Mouse (Mus musculus) urinary bladder, postnatal 0 days (tissue): ENCODE data around the gene Olfr554. TPM values are rescaled to one million over a fixed set of nuclear protein-coding genes. Genes with fewer than 3 reads are reported as not detected.

Experiments
- polyA plus RNA-seq: library from polyadenylated mRNA; unstranded; fragments of >200 nt; fragmentation: Nextera tagmentation; extraction: Ambion mirVana; gene quantifications from 2 replicates; pipeline ENCODE4 v1.2.1, GENCODE M21; 2015

The Olfr554 gene
- polyA plus RNA-seq = not detected in 2 replicates

GRCm38 (mm10) chr7:102638132-102638531 lies at the start of gene Olfr554:
TSS of gene Olfr554 (plus strand) at chr7:102638432.

GRCm38 (mm10) chr7:102591786-102592185 lies 46.4 kb upstream of the Olfr554 start, which contains the start of gene Olfr551:
TSS of gene Olfr551 (minus strand) at chr7:102591886.

GRCm38 (mm10) chr7:102597378-102598031 lies 40.7 kb upstream of the Olfr554 start, which contains the start of gene Olfr552:
TSS of gene Olfr552 (plus strand) at chr7:102597770.

GRCm38 (mm10) chr7:102618118-102618517 lies 20.1 kb upstream of the Olfr554 start, which contains the start of gene Olfr553:
TSS of gene Olfr553 (minus strand) at chr7:102618218.

GRCm38 (mm10) chr7:102658523-102658922 lies 20.3 kb downstream of the Olfr554 start, which contains the start of gene Olfr555:
TSS of gene Olfr555 (plus strand) at chr7:102658823.

GRCm38 (mm10) chr7:102664599-102664998 lies 26.4 kb downstream of the Olfr554 start, which contains the start of gene Olfr556:
TSS of gene Olfr556 (plus strand) at chr7:102664899.

GRCm38 (mm10) chr7:102686944-102687501 lies 48.8 kb downstream of the Olfr554 start, which contains the start of gene Trim68:
TSS of gene Trim68 (minus strand) at chr7:102687327.

Other genes with a start within 250 kb of the Olfr554 start
- gene Rrm1, start 196.7 kb upstream of the Olfr554 start, polyA plus RNA-seq = 45.5 and 58.6 TPM in 2 replicates
- gene Olfr543, start 156.8 kb upstream of the Olfr554 start, polyA plus RNA-seq = 0.15 and 0.28 TPM in 2 replicates
- gene Olfr544, start 150.1 kb upstream of the Olfr554 start, polyA plus RNA-seq = 0.05 TPM in 2 replicates
- gene Olfr545, start 138.9 kb upstream of the Olfr554 start, polyA plus RNA-seq = not detected in 2 replicates
- gene Olfr547, start 103.7 kb upstream of the Olfr554 start, polyA plus RNA-seq = not detected in 2 replicates
- not detected in 2 replicates for gene Olfr548-ps1, start 97.5 kb upstream of the Olfr554 start, polyA plus RNA-seq
- gene Olfr549, start 88.6 kb upstream of the Olfr554 start, polyA plus RNA-seq = not detected in 2 replicates
- gene Trim21, start 72.9 kb upstream of the Olfr554 start, polyA plus RNA-seq = 0.45 and 0.80 TPM in 2 replicates
- not detected in 2 replicates for gene Olfr550, start 67.0 kb upstream of the Olfr554 start, polyA plus RNA-seq
- gene Olfr551, start 46.5 kb upstream of the Olfr554 start, polyA plus RNA-seq = not detected in 2 replicates
- gene Olfr552, start 40.7 kb upstream of the Olfr554 start, polyA plus RNA-seq = not detected in 2 replicates
- gene Olfr553, start 20.2 kb upstream of the Olfr554 start, polyA plus RNA-seq = not detected in 2 replicates
- not detected in 2 replicates for gene Olfr555, start 20.4 kb downstream of the Olfr554 start, polyA plus RNA-seq
- not detected in 2 replicates for gene Olfr556, start 26.5 kb downstream of the Olfr554 start, polyA plus RNA-seq
- gene Trim68, start 48.9 kb downstream of the Olfr554 start, polyA plus RNA-seq = 17.6 and 21.1 TPM in 2 replicates
- not detected in 2 replicates for gene Olfr557, start 57.5 kb downstream of the Olfr554 start, polyA plus RNA-seq
- gene Olfr558, start 63.8 kb downstream of the Olfr554 start, polyA plus RNA-seq = 0.28 and 0.49 TPM in 2 replicates
- not detected in 2 replicates for gene Olfr33, start 80.6 kb downstream of the Olfr554 start, polyA plus RNA-seq
- gene Olfr559, start 89.1 kb downstream of the Olfr554 start, polyA plus RNA-seq = not detected in 2 replicates
- 0.11 TPM in 1 of 2 replicates, not detected in the other for gene Olfr560, start 120.9 kb downstream of the Olfr554 start, polyA plus RNA-seq
- gene Olfr78, start 121.0 kb downstream of the Olfr554 start, polyA plus RNA-seq = 5.3 and 6.3 TPM in 2 replicates
- gene Olfr561, start 132.8 kb downstream of the Olfr554 start, polyA plus RNA-seq = not detected in 2 replicates
- gene Olfr564, start 165.0 kb downstream of the Olfr554 start, polyA plus RNA-seq = not detected in 2 replicates
- gene Olfr566, start 220.3 kb downstream of the Olfr554 start, polyA plus RNA-seq = not detected in 2 replicates
- not detected in 2 replicates for gene Olfr568, start 238.7 kb downstream of the Olfr554 start, polyA plus RNA-seq